Mouse (Mus musculus) brain, embryonic 14.5 days (tissue): ENCODE measurements around the gene Fez2.

Experiments used
- CTCF ChIP-seq: fragments of 200-500 bp; IDR thresholded peaks from 2 replicates; pipeline ENCODE4 v1.5.1; 2012; ENCODE audit warnings: inconsistent platforms, mild to moderate bottlenecking, moderate library complexity, borderline replicate concordance; ENCODE audit not compliant: insufficient read depth, insufficient read length; ENCODE audit errors: extremely low read depth
- POLR2A ChIP-seq: fragments of 200-500 bp; IDR thresholded peaks from 2 replicates; pipeline ENCODE4 v1.6.1; 2012; ENCODE audit warnings: mild to moderate bottlenecking, inconsistent platforms, borderline replicate concordance; ENCODE audit not compliant: poor library complexity, insufficient read depth, insufficient read length, severe bottlenecking; ENCODE audit errors: extremely low read depth

- TF ChIP-seq CTCF (no peak), POLR2A (no peak)
Measured at GRCm38 (mm10) chr17:78343688-78344087, 74.3 kb downstream of the Fez2 start.
